Mouse (Mus musculus): ENCODE data around the gene Bcar1. TPM values are rescaled to one million over a fixed set of nuclear protein-coding genes. Genes with fewer than 3 reads are reported as not detected.

The Bcar1 gene
- polyA plus RNA-seq, 1 experiment: 4.1 TPM

DNA sequence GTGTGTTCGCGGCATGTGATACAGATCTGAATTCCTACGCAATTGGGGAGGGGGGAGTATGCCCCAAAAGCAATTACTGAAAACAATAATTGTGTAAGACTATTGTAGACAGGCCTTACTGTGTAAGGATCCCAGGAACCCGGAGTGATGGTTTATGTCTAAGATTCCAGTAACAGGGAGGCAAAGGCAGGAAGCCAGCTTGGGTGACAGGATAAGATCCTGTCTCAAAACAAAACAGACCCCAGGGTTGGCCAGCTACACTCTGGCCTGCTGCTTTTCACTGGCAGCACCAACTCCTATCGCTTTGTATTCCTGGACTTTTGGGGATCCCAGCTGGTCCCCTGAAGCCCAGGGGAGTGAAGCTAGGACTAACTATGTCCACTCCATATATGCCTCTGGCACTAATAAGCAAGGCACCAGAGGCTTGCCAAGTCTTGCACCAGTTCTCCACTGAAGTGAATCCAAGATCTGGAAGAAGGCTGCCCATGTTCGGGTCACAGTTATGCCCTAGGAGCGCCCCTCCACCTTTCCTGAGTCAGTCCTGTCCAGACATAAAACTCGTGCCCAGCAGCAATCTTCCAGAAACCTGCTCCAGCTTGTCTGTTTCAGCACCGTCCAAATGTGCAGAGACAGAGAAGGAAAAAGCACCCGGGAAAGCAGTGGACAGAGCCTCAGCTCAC lies 11.1 kb downstream of the Bcar1 start:
- 22% methylated on average over 10 of the region's 10 CpGs for WGBS
- TF ChIP-seq CTCF (IDR thresholded peaks at IDR 0.05; ENCODE audit: control insufficient read depth, insufficient read depth, low read length) (no peak), POLR2A (IDR thresholded peaks at IDR 0.05; ENCODE audit: borderline replicate concordance, control insufficient read depth, low read depth, low read length) (no peak)
- Histone ChIP-seq H3K4me3 (replicated peaks; ENCODE audit: control insufficient read depth, low read depth, low read length) (no peak overlapping the region), H3K27ac (ENCODE audit: control insufficient read depth, insufficient read depth, low read depth, low read length, poor library complexity) (no peak overlapping the region), H3K4me1 (ENCODE audit: control insufficient read depth, insufficient read depth, low read length) (no peaks in the 10 kb centered on the region)

DNA sequence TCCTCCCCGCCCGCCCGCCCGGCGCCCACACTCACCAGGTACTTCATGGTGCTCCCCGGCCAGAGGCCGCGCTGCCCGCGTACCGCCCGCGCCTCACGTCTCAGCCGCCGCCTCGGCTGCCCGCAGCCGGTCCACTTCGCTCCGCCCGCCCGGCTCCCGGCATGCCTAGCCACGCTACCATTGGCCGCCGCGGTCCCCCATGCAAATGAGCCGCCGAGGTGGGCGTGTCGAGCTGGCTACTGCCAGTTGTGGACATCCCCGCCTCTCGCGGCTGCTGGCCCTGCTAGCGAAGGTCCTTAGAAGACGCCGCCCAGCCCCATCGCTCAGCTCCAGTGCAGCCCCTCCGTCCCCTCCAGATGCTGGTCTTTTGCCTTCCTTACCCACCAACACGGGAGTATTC lies 11.6 kb downstream of the Bcar1 start:
- under 1% methylated on average over 41 of the region's 41 CpGs for WGBS
- no peak for TF ChIP-seq POLR2A (IDR thresholded peaks at IDR 0.05; ENCODE audit: borderline replicate concordance, control insufficient read depth, low read depth, low read length)
- no peak for TF ChIP-seq CTCF (IDR thresholded peaks at IDR 0.05; ENCODE audit: control insufficient read depth, insufficient read depth, low read length)
- H3K27ac ChIP-seq (ENCODE audit: control insufficient read depth, insufficient read depth, low read depth, low read length, poor library complexity): no peak overlapping the region
- H3K4me3 ChIP-seq (replicated peaks; ENCODE audit: control insufficient read depth, low read depth, low read length): no peak overlapping the region
- H3K4me1 ChIP-seq (ENCODE audit: control insufficient read depth, insufficient read depth, low read length): no peaks in the 10 kb centered on the region

DNA sequence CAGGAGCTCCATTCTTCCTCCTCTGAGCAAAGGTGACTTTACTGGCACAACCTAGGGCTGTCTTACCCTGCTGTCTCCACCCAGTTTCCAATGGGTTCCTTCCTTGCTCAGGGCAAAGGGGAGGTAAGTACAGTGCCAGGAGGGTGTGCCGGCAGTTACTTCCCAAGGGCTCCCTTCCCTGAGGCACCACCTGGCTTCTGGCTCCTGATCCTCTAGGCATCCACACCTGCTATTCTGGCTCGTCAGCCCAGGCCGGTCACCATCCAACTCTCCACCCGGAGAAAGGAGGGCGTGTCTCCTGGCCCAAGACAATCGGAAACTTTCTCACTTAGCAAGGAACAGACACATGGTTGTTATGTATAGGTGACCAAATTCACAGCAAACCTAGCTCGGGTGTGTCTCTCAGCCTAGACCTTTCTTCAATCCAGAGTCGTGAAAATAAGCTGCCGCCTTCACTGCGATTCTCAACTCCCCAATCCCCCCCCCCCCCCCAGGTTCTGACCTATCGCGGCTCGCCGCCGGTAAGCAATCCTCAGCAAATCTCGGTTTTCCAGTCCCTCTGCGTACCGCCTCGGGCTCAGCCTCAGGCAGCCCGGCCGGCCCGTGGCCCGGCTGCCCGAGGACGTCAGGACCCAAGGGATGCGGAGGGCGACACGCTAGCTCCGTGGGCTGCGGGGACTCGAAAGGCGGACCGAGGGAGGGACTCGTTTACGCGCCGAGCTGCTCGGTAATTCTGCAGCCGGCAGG lies 12.2 kb downstream of the Bcar1 start:
- 2% methylated on average over 39 of the region's 39 CpGs for WGBS
- Histone ChIP-seq H3K4me3 (replicated peaks; ENCODE audit: control insufficient read depth, low read depth, low read length) (peak overlapping the region; percentile 14), H3K4me1 (ENCODE audit: control insufficient read depth, insufficient read depth, low read length) (no peaks in the 10 kb centered on the region), H3K27ac (ENCODE audit: control insufficient read depth, insufficient read depth, low read depth, low read length, poor library complexity) (no peak overlapping the region)
- TF ChIP-seq POLR2A (IDR thresholded peaks at IDR 0.05; ENCODE audit: borderline replicate concordance, control insufficient read depth, low read depth, low read length): no peak
- TF ChIP-seq CTCF (IDR thresholded peaks at IDR 0.05; ENCODE audit: control insufficient read depth, insufficient read depth, low read length): no peak

DNA sequence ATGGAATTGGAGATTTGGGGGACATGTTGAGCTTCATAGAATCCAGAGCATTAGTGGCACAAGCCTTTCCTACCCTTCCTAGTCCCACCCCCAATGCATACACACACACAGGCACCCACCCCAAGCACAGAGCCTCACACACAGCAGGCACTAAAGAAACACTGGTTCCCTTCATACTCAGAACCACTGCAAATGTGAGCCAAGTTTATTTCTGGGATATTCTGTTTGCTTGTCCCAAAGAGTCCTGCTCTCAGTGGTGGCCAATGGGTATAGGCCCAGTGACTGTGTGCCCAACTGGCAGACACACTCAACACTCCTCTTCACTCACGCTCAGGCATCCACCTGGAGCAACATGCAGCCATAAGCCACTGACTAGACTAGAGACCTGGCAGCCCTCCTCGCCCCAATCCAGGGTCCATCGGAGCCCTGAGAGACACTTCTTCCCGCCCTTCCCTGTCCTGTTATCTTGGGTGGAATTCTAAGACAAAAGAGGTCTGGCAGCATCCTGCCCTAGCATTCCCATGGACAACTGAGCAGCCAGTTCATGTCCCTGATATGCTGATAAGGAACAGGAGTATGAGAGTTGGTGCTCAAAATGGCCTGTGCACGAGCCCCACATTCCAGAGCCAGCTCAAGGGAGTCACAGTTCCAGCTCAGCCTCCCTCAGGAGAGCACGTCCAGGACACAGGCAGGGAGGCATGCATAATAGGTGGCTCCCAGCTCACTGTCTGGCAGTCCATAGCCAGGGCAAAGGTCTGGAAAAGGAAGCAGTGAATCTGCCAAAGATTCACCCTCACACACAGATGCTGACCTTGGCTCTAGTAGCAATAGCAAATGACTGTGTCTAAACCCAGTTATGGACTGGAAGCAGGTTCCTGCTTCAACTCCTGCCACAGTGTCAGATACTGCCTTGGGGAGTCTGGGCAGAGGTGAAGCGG lies 14.1 kb downstream of the Bcar1 start:
- no peaks in the 10 kb centered on the region for H3K4me1 ChIP-seq (ENCODE audit: control insufficient read depth, insufficient read depth, low read length)
- whole genome bisulfite sequencing: 69% methylated on average over 7 of the region's 7 CpGs
- H3K4me3 ChIP-seq (replicated peaks; ENCODE audit: control insufficient read depth, low read depth, low read length): no peak overlapping the region
- no peak for TF ChIP-seq CTCF (IDR thresholded peaks at IDR 0.05; ENCODE audit: control insufficient read depth, insufficient read depth, low read length)
- TF ChIP-seq POLR2A (IDR thresholded peaks at IDR 0.05; ENCODE audit: borderline replicate concordance, control insufficient read depth, low read depth, low read length): no peak
- no peak overlapping the region for H3K27ac ChIP-seq (ENCODE audit: control insufficient read depth, insufficient read depth, low read depth, low read length, poor library complexity)

DNA sequence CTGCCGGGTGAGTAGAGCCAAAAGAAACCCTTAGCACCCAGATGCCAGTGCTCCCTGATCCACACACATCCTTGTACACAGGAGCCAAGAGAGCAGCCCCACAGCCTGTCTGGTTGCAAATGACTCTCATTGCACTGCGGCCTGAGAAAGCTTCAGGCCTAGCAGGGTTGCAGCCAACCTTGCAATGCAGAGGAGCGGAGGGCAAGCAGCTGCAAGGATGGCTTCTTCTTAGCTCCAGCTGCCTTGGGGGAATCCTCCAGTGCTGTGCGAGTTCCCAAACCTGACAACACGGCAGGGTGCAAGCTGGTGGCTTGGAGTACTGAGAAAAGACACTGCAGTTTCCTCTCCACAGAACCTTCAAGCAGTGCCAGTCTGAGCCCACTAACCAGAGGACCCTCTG lies 15.1 kb downstream of the Bcar1 start:
- TF ChIP-seq CTCF (IDR thresholded peaks at IDR 0.05; ENCODE audit: control insufficient read depth, insufficient read depth, low read length): no peak
- TF ChIP-seq POLR2A (IDR thresholded peaks at IDR 0.05; ENCODE audit: borderline replicate concordance, control insufficient read depth, low read depth, low read length): no peak
- Histone ChIP-seq H3K4me1 (ENCODE audit: control insufficient read depth, insufficient read depth, low read length) (no peaks in the 10 kb centered on the region), H3K27ac (ENCODE audit: control insufficient read depth, insufficient read depth, low read depth, low read length, poor library complexity) (no peak overlapping the region), H3K4me3 (replicated peaks; ENCODE audit: control insufficient read depth, low read depth, low read length) (no peak overlapping the region)
- 68% methylated on average over 5 of the region's 5 CpGs for WGBS

DNA sequence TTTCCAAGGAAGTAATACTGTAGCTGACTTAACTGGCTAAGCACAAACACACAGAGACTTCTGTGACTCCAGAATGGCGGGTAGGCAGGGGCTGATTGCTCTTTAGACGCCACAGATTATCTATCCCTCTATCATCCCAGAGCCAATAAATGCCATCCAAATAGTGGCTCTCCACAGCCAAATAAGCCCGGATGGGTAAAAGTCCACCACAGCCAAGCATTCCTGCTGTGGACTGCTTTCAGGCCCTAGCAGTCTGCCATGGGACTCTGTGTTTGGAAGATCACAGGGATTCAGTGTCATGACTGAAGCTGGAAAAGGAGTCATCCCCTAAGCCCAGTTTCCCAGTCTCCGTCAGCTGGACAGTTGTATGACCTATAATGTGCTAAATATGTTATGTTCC lies 16.1 kb downstream of the Bcar1 start:
- Histone ChIP-seq H3K4me1 (ENCODE audit: control insufficient read depth, insufficient read depth, low read length) (no peaks in the 10 kb centered on the region), H3K27ac (ENCODE audit: control insufficient read depth, insufficient read depth, low read depth, low read length, poor library complexity) (no peak overlapping the region), H3K4me3 (replicated peaks; ENCODE audit: control insufficient read depth, low read depth, low read length) (no peak overlapping the region)
- TF ChIP-seq CTCF (IDR thresholded peaks at IDR 0.05; ENCODE audit: control insufficient read depth, insufficient read depth, low read length): no peak
- 78% methylated on average over 4 of the region's 4 CpGs for whole genome bisulfite sequencing

DNA sequence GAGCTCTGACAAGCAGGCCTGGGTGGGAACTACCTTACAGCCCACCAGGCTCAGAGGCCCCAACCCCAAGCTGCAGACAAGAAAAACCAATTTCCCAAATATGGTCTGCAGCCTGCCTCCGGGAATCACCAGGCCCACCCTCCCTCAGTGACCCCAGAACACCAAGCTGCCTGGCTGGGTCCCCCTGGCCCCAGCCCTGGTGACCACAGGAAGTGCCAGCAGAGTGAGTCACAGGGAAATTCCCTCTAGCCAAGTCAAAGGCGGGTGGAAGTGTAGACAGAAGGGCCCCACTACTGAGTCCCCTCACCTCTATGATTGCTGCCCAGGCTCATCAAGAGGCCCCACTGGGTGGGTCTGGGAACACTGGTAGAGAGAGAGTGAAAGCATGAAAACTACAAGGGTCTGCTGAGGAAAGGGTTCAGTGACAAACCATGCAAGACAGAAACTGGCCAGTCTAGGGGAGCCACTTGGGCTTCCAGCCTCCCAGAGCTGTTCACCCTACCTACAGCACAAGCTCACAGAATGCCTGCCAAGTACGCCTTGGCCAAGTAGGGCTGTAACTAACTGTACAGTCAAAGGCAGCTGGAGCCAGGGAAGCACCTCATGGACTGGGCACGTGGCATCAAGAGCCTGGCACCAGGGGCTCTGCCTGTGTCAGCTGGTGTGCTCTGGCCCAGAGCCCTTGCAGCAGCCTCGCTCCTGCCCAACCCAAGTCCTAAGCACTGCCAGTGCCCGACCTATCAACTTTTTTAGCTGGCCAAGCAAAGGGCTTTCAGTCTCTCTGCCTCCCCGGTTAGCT lies 17.3 kb downstream of the Bcar1 start:
- TF ChIP-seq CTCF (IDR thresholded peaks at IDR 0.05; ENCODE audit: control insufficient read depth, insufficient read depth, low read length) (no peak), POLR2A (IDR thresholded peaks at IDR 0.05; ENCODE audit: borderline replicate concordance, control insufficient read depth, low read depth, low read length) (no peak)
- H3K4me1 ChIP-seq (ENCODE audit: control insufficient read depth, insufficient read depth, low read length): no peaks in the 10 kb centered on the region
- WGBS: 56% methylated on average over 7 of the region's 7 CpGs
- no peak overlapping the region for H3K4me3 ChIP-seq (replicated peaks; ENCODE audit: control insufficient read depth, low read depth, low read length)
- H3K27ac ChIP-seq (ENCODE audit: control insufficient read depth, insufficient read depth, low read depth, low read length, poor library complexity): no peak overlapping the region
